In the genomic region with DNA sequence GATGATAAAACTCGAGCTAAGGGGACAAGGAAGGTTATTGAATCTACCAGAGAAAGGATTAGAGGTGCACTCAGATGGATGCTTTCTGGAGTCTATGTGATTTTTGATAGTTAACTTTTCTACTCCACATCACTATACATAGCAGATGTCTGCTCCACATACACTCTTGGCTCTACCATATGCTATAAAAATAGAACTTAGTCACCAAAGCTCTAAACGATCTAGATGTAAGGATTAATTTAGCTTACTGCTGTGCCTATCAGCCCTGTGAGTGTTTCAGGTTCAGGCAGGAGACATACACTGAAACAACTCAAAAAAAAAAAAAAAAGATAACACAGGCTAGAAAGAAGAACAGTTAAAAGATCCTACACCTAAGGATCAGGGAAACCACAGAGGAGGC, we compare ENCODE assay signal across 27 mouse cellular contexts.
A peak's percentile ranks its signal among the peaks of the same experiment; 100 is the strongest.
DNase-seq lines count a peak whose midpoint lies in the region; ATAC-seq and TF ChIP-seq lines count a peak whose summit lies in the region.
"Had no signal": no experiment of that assay in that cellular context is flagged by ENCODE, and none has a peak within 500 bp of the region (broad histone marks: within the 10 kb centered on the region; RNA-seq: fewer than 3 reads in every experiment).

No protein-coding gene starts in this region.

- no peaks in the 10 kb centered on the region for H3K9me3 ChIP-seq in forebrain, postnatal 0 days (ENCODE audit: low read length)
- no peaks in the 10 kb centered on the region for H3K9me3 ChIP-seq in forebrain, embryonic 11.5 days (ENCODE audit: control insufficient read depth, low read length)
- no peaks in the 10 kb centered on the region for H3K9me3 ChIP-seq in heart, embryonic 12.5 days (replicated peaks)
- H3K9me3 ChIP-seq: embryonic facial prominence, embryonic 13.5 days; embryonic facial prominence, embryonic 15.5 days; forebrain, embryonic 10.5 days; forebrain, embryonic 13.5 days; forebrain, embryonic 15.5 days; G1E had no signal

- 53% methylated on average over 2 of the region's 2 CpGs for WGBS in forebrain, postnatal 0 days
- WGBS in forebrain, embryonic 11.5 days, result 78% methylated on average over 2 of the region's 2 CpGs
- WGBS in heart, embryonic 12.5 days, result 48% methylated on average over 2 of the region's 2 CpGs

- no peak overlapping the region for H3K9ac ChIP-seq in forebrain, postnatal 0 days
- no peak overlapping the region for H3K9ac ChIP-seq in forebrain, embryonic 11.5 days (ENCODE audit: low read length)
- H3K9ac ChIP-seq in heart, embryonic 12.5 days, result no peak overlapping the region
- H3K9ac ChIP-seq: embryonic facial prominence, embryonic 13.5 days; embryonic facial prominence, embryonic 15.5 days; forebrain, embryonic 13.5 days; forebrain, embryonic 15.5 days had no signal

- TF ChIP-seq CTCF in forebrain, postnatal 0 days (IDR thresholded peaks at IDR 0.05; ENCODE audit: low read depth), result no peak

- ATAC-seq in forebrain, postnatal 0 days, result peak; percentile 81
- ATAC-seq in forebrain, embryonic 11.5 days (replicated peaks; ENCODE audit: low FRiP score), result no peak
- no peak for ATAC-seq in heart, embryonic 12.5 days (ENCODE audit: insufficient number of reproducible peaks, low FRiP score)
- ATAC-seq: activated CD4-positive, CD25-positive, alpha-beta regulatory T cell, adult 4 months; CD4-positive, CD25-positive, alpha-beta regulatory T cell, adult 4 months; forebrain, embryonic 13.5 days; forebrain, embryonic 15.5 days; Patski had no signal

- H3K27me3 ChIP-seq in forebrain, postnatal 0 days (ENCODE audit: insufficient read depth, low read length), result no peaks in the 10 kb centered on the region
- H3K27me3 ChIP-seq in forebrain, embryonic 11.5 days (ENCODE audit: control insufficient read depth, insufficient read depth, low read length), result no peaks in the 10 kb centered on the region
- no peaks in the 10 kb centered on the region for H3K27me3 ChIP-seq in heart, embryonic 12.5 days (replicated peaks)
- H3K27me3 ChIP-seq: CH12.LX; embryonic facial prominence, embryonic 13.5 days; embryonic facial prominence, embryonic 15.5 days; forebrain, embryonic 13.5 days; forebrain, embryonic 15.5 days had no signal

- no peak overlapping the region for H3K27ac ChIP-seq in forebrain, postnatal 0 days (ENCODE audit: low read depth, low read length)
- H3K27ac ChIP-seq in forebrain, embryonic 11.5 days (ENCODE audit: low read depth, low read length), result no peak overlapping the region
- no peak overlapping the region for H3K27ac ChIP-seq in heart, embryonic 12.5 days (ENCODE audit: poor library complexity, severe bottlenecking)
- H3K27ac ChIP-seq: embryonic facial prominence, embryonic 13.5 days; embryonic facial prominence, embryonic 15.5 days; forebrain, embryonic 10.5 days; forebrain, embryonic 13.5 days; forebrain, embryonic 15.5 days had no signal

- H3K4me2 ChIP-seq in forebrain, postnatal 0 days (ENCODE audit: low read depth), result no peak overlapping the region
- no peak overlapping the region for H3K4me2 ChIP-seq in forebrain, embryonic 11.5 days (ENCODE audit: low read depth, low read length, severe bottlenecking)
- no peak overlapping the region for H3K4me2 ChIP-seq in heart, embryonic 12.5 days
- H3K4me2 ChIP-seq: embryonic facial prominence, embryonic 13.5 days; embryonic facial prominence, embryonic 15.5 days; forebrain, embryonic 13.5 days; forebrain, embryonic 15.5 days had no signal

- H3K4me3 ChIP-seq in forebrain, postnatal 0 days (ENCODE audit: low read depth, low read length), result no peak overlapping the region
- H3K4me3 ChIP-seq in forebrain, embryonic 11.5 days (ENCODE audit: low read depth, low read length), result no peak overlapping the region
- no peak overlapping the region for H3K4me3 ChIP-seq in heart, embryonic 12.5 days
- H3K4me3 ChIP-seq: embryonic facial prominence, embryonic 13.5 days; embryonic facial prominence, embryonic 15.5 days; erythroblast, embryonic 14.5 days; forebrain, embryonic 10.5 days; forebrain, embryonic 13.5 days; forebrain, embryonic 15.5 days had no signal

- no peak for DNase-seq in forebrain, postnatal 0 days
- no peak for DNase-seq in forebrain, embryonic 11.5 days (ENCODE audit: low spot score)
- peak; percentile 11 to 33 for DNase-seq in frontal cortex, adult 2 months (ENCODE audit: extremely low spot score in 1 of 2, low spot score in 1 of 2)
- DNase-seq in frontal cortex, postnatal 36 days (ENCODE audit: low spot score in 2 of 2), result no peak
- DNase-seq: adrenal gland, adult 8-10 months; adrenal gland, postnatal 14 days; adrenal gland, postnatal 36 days; B cell, adult 2 months; cerebellum, adult 11 months; cerebellum, adult 18-20 months; cerebellum, adult 8-10 months; cerebellum, adult 9-11 months; cerebellum, postnatal 14 days; cerebellum, postnatal 36 days; embryo, embryonic 11 days had no signal

- no peaks in the 10 kb centered on the region for H3K4me1 ChIP-seq in forebrain, postnatal 0 days (ENCODE audit: insufficient read depth)
- H3K4me1 ChIP-seq in forebrain, embryonic 11.5 days (replicated peaks; ENCODE audit: control insufficient read depth, insufficient read depth, low read length), result no peaks in the 10 kb centered on the region
- H3K4me1 ChIP-seq in heart, embryonic 12.5 days (replicated peaks), result no peaks in the 10 kb centered on the region
- H3K4me1 ChIP-seq: embryonic facial prominence, embryonic 13.5 days; embryonic facial prominence, embryonic 15.5 days; forebrain, embryonic 10.5 days; forebrain, embryonic 13.5 days; forebrain, embryonic 15.5 days had no signal

- H3K36me3 ChIP-seq in forebrain, postnatal 0 days (ENCODE audit: insufficient read depth), result no peaks in the 10 kb centered on the region
- H3K36me3 ChIP-seq in forebrain, embryonic 11.5 days (ENCODE audit: control insufficient read depth, insufficient read depth, low read length), result no peaks in the 10 kb centered on the region
- no peaks in the 10 kb centered on the region for H3K36me3 ChIP-seq in heart, embryonic 12.5 days
- H3K36me3 ChIP-seq: embryonic facial prominence, embryonic 13.5 days; embryonic facial prominence, embryonic 15.5 days; forebrain, embryonic 10.5 days; forebrain, embryonic 15.5 days; G1E had no signal

Comparison
In these comparisons a context has a peak if more than half of its experiments do, and no peak if none do; other contexts are left out.
1. DNase-seq: peak in frontal cortex, adult 2 months (2 of 2); none in forebrain, postnatal 0 days (single experiment), forebrain, embryonic 11.5 days (single experiment) and frontal cortex, postnatal 36 days (0 of 2).